Mouse (Mus musculus) liver, postnatal 0 days (tissue): ENCODE data around the gene Rgs9bp.

Experiments used
- CTCF ChIP-seq: sonication (generic); IDR thresholded peaks from 2 replicates; pipeline ENCODE4 v1.5.1; 2016; ENCODE audit warnings: antibody characterized with exemption, low read depth
- EP300 ChIP-seq: IDR thresholded peaks from 2 replicates; pipeline ENCODE4 v1.6.1; 2016; ENCODE audit warnings: antibody characterized with exemption, low read depth, mild to moderate bottlenecking

- TF ChIP-seq CTCF (peak; percentile 64), EP300 (no peak)
Measured at GRCm38 (mm10) chr7:35553751-35554604, 31.4 kb downstream of the Rgs9bp start.
